Mouse (Mus musculus): Measurements from ENCODE around the gene Tmem59l.

GRCm38 (mm10) chr8:70490061-70490879, 3.1 kb upstream of the Tmem59l start:
- TF ChIP-seq GATA1 (IDR thresholded peaks at IDR 0.05; ENCODE audit: borderline replicate concordance, low read length), result no peak
- TF ChIP-seq POLR2AphosphoS5 (IDR thresholded peaks at IDR 0.05; ENCODE audit: insufficient replicate concordance, low read depth, low read length), result no peak
- no peak for TF ChIP-seq TAL1 (conservative IDR thresholded peaks at IDR 0.05; ENCODE audit: low read depth, low read length)
- no peak for TF ChIP-seq CTCF (IDR thresholded peaks at IDR 0.05; ENCODE audit: low read depth, low read length)

Data from G1E (cell line).